Mouse (Mus musculus): ENCODE data around the gene Gda. TPM values are rescaled to one million over a fixed set of nuclear protein-coding genes. Genes with fewer than 3 reads are reported as not detected.

Gda gene
- total RNA-seq, 1 experiment, result 0.13 TPM

- no peaks in the 10 kb centered on the region for H3K4me1 ChIP-seq (ENCODE audit: control insufficient read depth in 2 of 2, insufficient read depth in 2 of 2, low read length in 2 of 2, poor library complexity in 1 of 2)
Observed at GRCm38 (mm10) chr19:21432286-21432685, 41.0 kb downstream of the Gda start.

GRCm38 (mm10) chr19:21425391-21425790, 47.9 kb downstream of the Gda start:
- no peak overlapping the region for H3K27ac ChIP-seq (ENCODE audit: insufficient read depth, low read depth, low read length, poor library complexity, severe bottlenecking)
- in situ Hi-C loops (cut with MboI; ENCODE audit: low sequenced_read_pairs in 2 of 2, unreplicated experiment in 2 of 2), result no loop called here
- H3K9me3 ChIP-seq (ENCODE audit: control insufficient read depth, insufficient read depth, low read depth, low read length), result no peaks in the 10 kb centered on the region

More at GRCm38 (mm10) chr19:21432286-21432685, 41.0 kb downstream of the Gda start:
- Histone ChIP-seq H3K9ac (ENCODE audit: insufficient read depth, low read depth, low read length, poor library complexity, severe bottlenecking) (no peak overlapping the region), H3K4me3 (ENCODE audit: insufficient read depth in 1 of 2, low read depth in 1 of 2, low read length in 2 of 2, poor library complexity in 1 of 2, severe bottlenecking in 1 of 2) (no peak overlapping the region), H3K27ac (ENCODE audit: insufficient read depth, low read depth, low read length, poor library complexity, severe bottlenecking) (no peak overlapping the region), H3K36me3 (ENCODE audit: control insufficient read depth, insufficient read depth, low read length, poor library complexity, severe bottlenecking) (no peaks in the 10 kb centered on the region), H3K9me3 (ENCODE audit: control insufficient read depth, insufficient read depth, low read depth, low read length) (no peaks in the 10 kb centered on the region)
- TF ChIP-seq ZNF384 (IDR thresholded peaks at IDR 0.05; ENCODE audit: low read depth, low read length), result no peak
- TF ChIP-seq CHD2 (IDR thresholded peaks at IDR 0.05; ENCODE audit: low read depth, low read length), result no peak
- no peak for TF ChIP-seq ZC3H11A (IDR thresholded peaks at IDR 0.05; ENCODE audit: borderline replicate concordance, low read depth, low read length)
- TF ChIP-seq MAFK (IDR thresholded peaks at IDR 0.05; ENCODE audit: insufficient read depth, low read depth, low read length), result no peak
- no peak for TF ChIP-seq HCFC1 (IDR thresholded peaks at IDR 0.05; ENCODE audit: borderline replicate concordance, insufficient read depth, low read length)
- no peak for DNase-seq (ENCODE audit: low read depth, low spot score)
- in situ Hi-C loops (cut with MboI; ENCODE audit: low sequenced_read_pairs in 2 of 2, unreplicated experiment in 2 of 2), result no loop called here

GRCm38 (mm10) chr19:21423731-21424130, 49.5 kb downstream of the Gda start:
- in situ Hi-C loops (cut with MboI; ENCODE audit: low sequenced_read_pairs in 2 of 2, unreplicated experiment in 2 of 2), result no loop called here
- H3K4me3 ChIP-seq (ENCODE audit: insufficient read depth in 1 of 2, low read depth in 1 of 2, low read length in 2 of 2, poor library complexity in 1 of 2, severe bottlenecking in 1 of 2), result no peak overlapping the region
- no peak overlapping the region for H3K27ac ChIP-seq (ENCODE audit: insufficient read depth, low read depth, low read length, poor library complexity, severe bottlenecking)
- no peaks in the 10 kb centered on the region for H3K9me3 ChIP-seq (ENCODE audit: control insufficient read depth, insufficient read depth, low read depth, low read length)
- no peak overlapping the region for H3K9ac ChIP-seq (ENCODE audit: insufficient read depth, low read depth, low read length, poor library complexity, severe bottlenecking)
- H3K4me1 ChIP-seq (ENCODE audit: control insufficient read depth in 2 of 2, insufficient read depth in 2 of 2, low read length in 2 of 2, poor library complexity in 1 of 2), result no peaks in the 10 kb centered on the region
- no peak for DNase-seq (ENCODE audit: low read depth, low spot score)
- H3K36me3 ChIP-seq (ENCODE audit: control insufficient read depth, insufficient read depth, low read length, poor library complexity, severe bottlenecking), result no peaks in the 10 kb centered on the region
- TF ChIP-seq ZNF384 (IDR thresholded peaks at IDR 0.05; ENCODE audit: low read depth, low read length) (no peak), ZC3H11A (IDR thresholded peaks at IDR 0.05; ENCODE audit: borderline replicate concordance, low read depth, low read length) (no peak), HCFC1 (IDR thresholded peaks at IDR 0.05; ENCODE audit: borderline replicate concordance, insufficient read depth, low read length) (no peak), CHD2 (IDR thresholded peaks at IDR 0.05; ENCODE audit: low read depth, low read length) (no peak)

More at GRCm38 (mm10) chr19:21425391-21425790, 47.9 kb downstream of the Gda start:
- TF ChIP-seq MAFK (IDR thresholded peaks at IDR 0.05; ENCODE audit: insufficient read depth, low read depth, low read length) (no peak), ZNF384 (IDR thresholded peaks at IDR 0.05; ENCODE audit: low read depth, low read length) (no peak), CHD2 (IDR thresholded peaks at IDR 0.05; ENCODE audit: low read depth, low read length) (no peak), ZC3H11A (IDR thresholded peaks at IDR 0.05; ENCODE audit: borderline replicate concordance, low read depth, low read length) (no peak), HCFC1 (IDR thresholded peaks at IDR 0.05; ENCODE audit: borderline replicate concordance, insufficient read depth, low read length) (no peak)
- Histone ChIP-seq H3K4me1 (ENCODE audit: control insufficient read depth in 2 of 2, insufficient read depth in 2 of 2, low read length in 2 of 2, poor library complexity in 1 of 2) (no peaks in the 10 kb centered on the region), H3K9ac (ENCODE audit: insufficient read depth, low read depth, low read length, poor library complexity, severe bottlenecking) (no peak overlapping the region), H3K36me3 (ENCODE audit: control insufficient read depth, insufficient read depth, low read length, poor library complexity, severe bottlenecking) (no peaks in the 10 kb centered on the region), H3K4me3 (ENCODE audit: insufficient read depth in 1 of 2, low read depth in 1 of 2, low read length in 2 of 2, poor library complexity in 1 of 2, severe bottlenecking in 1 of 2) (no peak overlapping the region)
- no peak for DNase-seq (ENCODE audit: low read depth, low spot score)

- no peak overlapping the region for H3K9ac ChIP-seq (ENCODE audit: insufficient read depth, low read depth, low read length, poor library complexity, severe bottlenecking)
- in situ Hi-C loops (cut with MboI; ENCODE audit: low sequenced_read_pairs in 2 of 2, unreplicated experiment in 2 of 2), result no loop called here
- no peak for DNase-seq (ENCODE audit: low read depth, low spot score)
- H3K9me3 ChIP-seq (ENCODE audit: control insufficient read depth, insufficient read depth, low read depth, low read length), result no peaks in the 10 kb centered on the region
- H3K4me3 ChIP-seq (ENCODE audit: insufficient read depth in 1 of 2, low read depth in 1 of 2, low read length in 2 of 2, poor library complexity in 1 of 2, severe bottlenecking in 1 of 2), result no peak overlapping the region
- no peak for TF ChIP-seq CHD2 (IDR thresholded peaks at IDR 0.05; ENCODE audit: low read depth, low read length)
- no peak for TF ChIP-seq MAFK (IDR thresholded peaks at IDR 0.05; ENCODE audit: insufficient read depth, low read depth, low read length)
- no peak for TF ChIP-seq ZNF384 (IDR thresholded peaks at IDR 0.05; ENCODE audit: low read depth, low read length)
- TF ChIP-seq HCFC1 (IDR thresholded peaks at IDR 0.05; ENCODE audit: borderline replicate concordance, insufficient read depth, low read length), result no peak
- no peak for TF ChIP-seq ZC3H11A (IDR thresholded peaks at IDR 0.05; ENCODE audit: borderline replicate concordance, low read depth, low read length)
- no peaks in the 10 kb centered on the region for H3K4me1 ChIP-seq (ENCODE audit: control insufficient read depth in 2 of 2, insufficient read depth in 2 of 2, low read length in 2 of 2, poor library complexity in 1 of 2)
- no peak overlapping the region for H3K27ac ChIP-seq (ENCODE audit: insufficient read depth, low read depth, low read length, poor library complexity, severe bottlenecking)
- H3K36me3 ChIP-seq (ENCODE audit: control insufficient read depth, insufficient read depth, low read length, poor library complexity, severe bottlenecking), result no peaks in the 10 kb centered on the region
Observed at GRCm38 (mm10) chr19:21418418-21418817, 54.8 kb downstream of the Gda start.

- no peak overlapping the region for H3K9ac ChIP-seq (ENCODE audit: insufficient read depth, low read depth, low read length, poor library complexity, severe bottlenecking)
- no peaks in the 10 kb centered on the region for H3K36me3 ChIP-seq (ENCODE audit: control insufficient read depth, insufficient read depth, low read length, poor library complexity, severe bottlenecking)
- H3K4me3 ChIP-seq (ENCODE audit: insufficient read depth in 1 of 2, low read depth in 1 of 2, low read length in 2 of 2, poor library complexity in 1 of 2, severe bottlenecking in 1 of 2), result no peak overlapping the region
- no peak overlapping the region for H3K27ac ChIP-seq (ENCODE audit: insufficient read depth, low read depth, low read length, poor library complexity, severe bottlenecking)
- in situ Hi-C loops (cut with MboI; ENCODE audit: low sequenced_read_pairs in 2 of 2, unreplicated experiment in 2 of 2), result no loop called here
- DNase-seq (ENCODE audit: low read depth, low spot score), result no peak
- no peaks in the 10 kb centered on the region for H3K9me3 ChIP-seq (ENCODE audit: control insufficient read depth, insufficient read depth, low read depth, low read length)
- TF ChIP-seq ZC3H11A (IDR thresholded peaks at IDR 0.05; ENCODE audit: borderline replicate concordance, low read depth, low read length) (no peak), ZNF384 (IDR thresholded peaks at IDR 0.05; ENCODE audit: low read depth, low read length) (no peak), CHD2 (IDR thresholded peaks at IDR 0.05; ENCODE audit: low read depth, low read length) (no peak)
- H3K4me1 ChIP-seq (ENCODE audit: control insufficient read depth in 2 of 2, insufficient read depth in 2 of 2, low read length in 2 of 2, poor library complexity in 1 of 2), result no peaks in the 10 kb centered on the region
Observed at GRCm38 (mm10) chr19:21415377-21415776, 57.9 kb downstream of the Gda start.

Data from ES-E14 (cell line).